Mouse (Mus musculus) left cerebral cortex, adult 9 months (tissue): ENCODE measurements at regions not wholly inside any gene's neighbourhood (a gene's known extent, or its start where the extent isn't known, plus 50 kb on each side); places are given as distances from the start of the nearest gene placed in this dataset.

Source experiments
- DNase-seq, 2 experiments: peaks; one replicate each; pipeline ENCODE4 v3.0.0; 2022; ENCODE audit warnings: low spot score in 2 of 2

GRCm38 (mm10) chr14:72110689-72111088 lies 380.9 kb downstream of the Gm9195 start:
- DNase-seq: no peak

GRCm38 (mm10) chr14:72091579-72091978 lies 400.1 kb downstream of the Gm9195 start:
- peak in 1 of 2 experiments; percentile 2 for DNase-seq

GRCm38 (mm10) chr14:72081473-72081872 lies 410.2 kb downstream of the Gm9195 start:
- DNase-seq: no peak

- DNase-seq: peak; percentile 40 to 55
These were observed 427.4 kb downstream of the Gm9195 start for GRCm38 (mm10) chr14:72064111-72064812.

DNA sequence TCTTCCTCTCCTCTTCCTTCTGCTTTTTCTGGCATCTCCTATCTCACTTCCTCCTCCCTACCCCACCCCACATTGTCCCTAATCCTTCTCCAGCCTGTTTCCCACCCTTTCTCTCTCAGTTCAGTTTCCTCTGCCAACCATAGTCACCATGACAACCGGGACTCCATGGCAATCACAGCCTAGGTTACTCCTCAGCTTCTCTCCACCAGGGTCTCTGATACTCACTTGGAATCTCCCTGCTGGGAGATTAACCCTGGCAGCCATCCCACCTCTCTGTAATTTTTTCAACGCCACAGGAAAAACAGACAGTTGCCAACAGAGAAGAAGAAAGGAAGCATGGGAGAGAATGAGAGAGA lies 448.8 kb downstream of the Gm9195 start:
- DNase-seq: peak in 1 of 2 experiments; percentile 11

- DNase-seq: peak; percentile 25 to 30
These were observed 449.3 kb downstream of the Gm9195 start for GRCm38 (mm10) chr14:72042112-72042880.

DNA sequence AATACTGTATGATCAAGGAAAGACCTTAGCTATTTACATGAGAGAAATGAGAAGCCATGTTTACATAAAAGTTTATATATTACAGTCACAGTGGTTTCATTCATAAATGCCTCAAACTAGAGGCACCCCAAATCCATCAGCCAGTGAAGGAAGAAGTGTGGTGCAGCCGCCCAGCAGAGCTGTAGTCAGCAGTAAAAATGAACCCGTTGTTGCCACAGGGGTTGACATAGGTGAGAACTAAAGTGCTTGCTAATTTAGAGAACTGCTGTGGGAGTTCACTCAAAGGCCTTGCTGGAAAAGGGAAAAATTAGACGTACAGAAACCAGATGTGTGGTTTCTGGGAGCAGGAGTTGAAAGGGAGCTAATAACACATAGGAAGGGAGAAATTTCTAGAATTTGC lies 461.2 kb downstream of the Gm9195 start:
- DNase-seq: no peak

DNA sequence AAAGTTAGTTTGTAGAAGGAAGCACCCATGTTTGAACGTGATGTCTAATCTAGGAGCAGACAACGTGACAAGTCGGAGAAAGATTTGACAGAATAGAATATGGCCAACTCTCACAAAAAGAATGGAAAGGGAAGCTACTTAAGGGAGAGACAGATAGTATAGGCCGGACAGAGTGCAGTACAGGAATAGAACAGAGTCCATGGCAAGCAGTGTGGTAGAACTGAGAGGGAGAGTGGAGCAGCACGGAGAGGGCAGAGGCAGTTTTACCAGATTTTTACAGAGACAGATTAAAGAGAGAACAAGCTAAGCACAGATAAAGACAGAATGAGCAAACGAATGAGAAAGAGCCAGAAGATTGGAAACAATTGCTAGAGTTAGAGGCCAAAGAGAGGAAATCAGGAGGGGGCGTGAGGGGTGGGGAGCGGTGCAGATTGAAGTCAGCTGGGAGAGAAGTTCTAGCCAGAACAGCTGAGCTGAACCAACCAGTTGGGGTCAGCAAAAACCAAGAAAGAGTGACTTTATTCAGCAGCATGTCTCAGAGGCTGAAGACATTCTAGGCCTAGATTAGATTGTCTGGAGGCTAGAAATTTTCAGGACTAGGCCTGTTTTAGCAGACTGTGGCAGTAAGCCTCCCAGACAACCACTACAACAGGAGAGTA lies 464.1 kb downstream of the Gm9195 start:
- no peak for DNase-seq

GRCm38 (mm10) chr14:72004371-72004770 lies 487.3 kb downstream of the Gm9195 start:
- DNase-seq: no peak

DNA sequence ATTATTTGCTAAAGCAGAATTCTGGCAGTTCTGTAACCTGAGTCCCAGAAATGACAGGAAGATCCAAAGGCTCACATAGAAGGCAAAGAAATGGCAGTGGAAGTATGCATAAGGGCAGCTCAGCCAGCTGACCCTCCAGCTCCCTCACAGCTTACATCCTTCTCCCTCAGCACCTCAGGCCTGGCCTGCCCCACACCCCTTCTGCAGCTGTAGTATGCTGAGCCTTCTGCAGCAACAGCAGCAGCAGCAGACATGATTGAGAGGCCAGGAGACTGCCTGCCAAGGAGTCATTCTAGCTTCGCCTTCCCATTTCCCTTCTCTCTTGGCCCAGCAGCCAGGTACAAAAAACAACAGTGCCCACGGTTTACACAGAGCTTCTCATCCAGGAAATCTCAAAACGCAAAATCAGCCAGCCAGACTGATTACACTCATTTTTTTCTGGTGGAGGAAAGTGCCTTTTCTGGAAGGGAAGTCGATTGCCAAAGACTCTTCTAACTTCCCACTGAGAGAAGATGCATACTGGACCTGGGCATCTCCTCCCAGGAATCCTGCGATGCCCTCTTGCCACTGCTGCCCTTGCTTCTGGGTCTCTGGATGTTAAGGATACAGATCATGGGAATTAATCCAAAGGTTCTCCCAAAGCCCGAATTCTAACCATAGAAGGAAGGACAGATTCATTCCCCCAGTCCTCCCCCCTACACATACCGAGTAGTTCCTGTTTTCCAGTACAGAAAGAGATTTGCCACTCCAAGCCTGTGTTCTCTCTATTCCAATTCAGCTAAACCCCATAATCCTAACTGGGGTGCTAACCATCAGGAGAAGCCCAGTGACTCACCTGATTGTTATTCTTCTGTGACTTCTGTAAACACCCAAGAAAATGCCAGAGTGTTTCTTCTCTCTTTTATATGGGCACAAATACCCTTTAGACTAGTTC lies 489.2 kb downstream of the Gm9195 start:
- peak in 1 of 2 experiments; percentile 25 for DNase-seq

DNA sequence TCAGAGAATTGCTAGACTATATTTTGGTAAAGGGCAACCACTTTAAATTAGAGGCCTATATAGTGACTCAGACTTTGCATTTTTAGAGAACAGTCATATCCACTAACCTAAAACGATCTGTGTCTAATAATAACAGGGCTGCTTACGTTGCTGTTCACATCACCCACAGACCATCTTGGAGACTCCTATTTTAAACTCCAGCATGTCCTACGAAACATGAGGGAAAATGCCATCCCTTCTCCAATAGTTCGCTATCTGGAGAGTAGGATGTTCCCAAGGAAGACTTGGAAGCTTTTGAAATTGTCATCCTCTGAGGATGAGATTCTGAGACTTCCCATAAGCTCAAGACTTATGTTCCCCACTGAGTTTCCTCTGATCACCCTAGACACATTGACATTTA lies 518.6 kb downstream of the Gm9195 start:
- peak; percentile 14 to 31 for DNase-seq

DNA sequence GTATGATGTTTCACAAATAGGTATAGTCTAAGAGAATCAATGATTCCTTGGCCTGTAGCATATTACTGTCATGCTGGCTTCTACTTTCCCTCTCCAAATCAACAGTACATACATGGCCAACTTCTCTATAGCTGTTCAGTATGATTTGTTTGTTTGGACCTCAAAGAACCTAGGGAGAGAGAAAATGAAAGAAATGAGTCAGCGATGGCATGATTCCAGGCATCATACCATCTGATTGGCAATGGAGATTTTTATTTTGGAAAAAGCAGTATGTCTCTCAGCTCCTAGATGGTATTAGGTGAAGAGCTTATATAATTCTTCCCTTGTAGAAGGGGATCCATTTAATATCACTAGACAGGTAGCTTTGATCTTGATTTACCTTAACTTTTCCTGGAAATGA lies 519.1 kb downstream of the Gm9195 start:
- peak in 1 of 2 experiments; percentile 11 for DNase-seq

DNA sequence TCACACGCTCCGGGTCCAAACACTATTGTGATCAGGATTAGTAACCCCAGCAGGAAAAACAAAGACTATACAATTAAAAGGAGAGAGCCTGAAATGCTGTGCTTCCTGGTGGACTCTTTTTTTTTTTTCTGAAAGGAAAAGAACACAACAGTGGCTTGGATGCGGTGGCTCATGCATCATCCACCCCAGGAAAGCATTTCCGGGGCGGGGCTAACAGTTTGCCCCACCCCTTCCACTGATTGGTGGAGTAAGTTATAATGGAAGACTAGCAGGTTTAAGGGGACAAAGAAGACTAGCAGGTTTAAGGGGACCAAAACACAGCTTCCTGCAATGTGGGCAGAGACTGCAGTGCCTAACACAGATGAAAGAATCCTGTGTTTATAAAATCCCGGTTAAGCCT lies 524.0 kb downstream of the Gm9195 start:
- no peak for DNase-seq

GRCm38 (mm10) chr14:71963389-71964169 lies 528.1 kb downstream of the Gm9195 start:
- no peak for DNase-seq

- DNase-seq: no peak
These were observed 542.9 kb downstream of the Gm9195 start for GRCm38 (mm10) chr14:71948701-71949100.

- no peak for DNase-seq
These were observed 554.5 kb downstream of the Gm9195 start for GRCm38 (mm10) chr14:71937157-71937485.

- DNase-seq: no peak
These were observed 555.1 kb downstream of the Gm9195 start for GRCm38 (mm10) chr14:71936373-71937156.

DNA sequence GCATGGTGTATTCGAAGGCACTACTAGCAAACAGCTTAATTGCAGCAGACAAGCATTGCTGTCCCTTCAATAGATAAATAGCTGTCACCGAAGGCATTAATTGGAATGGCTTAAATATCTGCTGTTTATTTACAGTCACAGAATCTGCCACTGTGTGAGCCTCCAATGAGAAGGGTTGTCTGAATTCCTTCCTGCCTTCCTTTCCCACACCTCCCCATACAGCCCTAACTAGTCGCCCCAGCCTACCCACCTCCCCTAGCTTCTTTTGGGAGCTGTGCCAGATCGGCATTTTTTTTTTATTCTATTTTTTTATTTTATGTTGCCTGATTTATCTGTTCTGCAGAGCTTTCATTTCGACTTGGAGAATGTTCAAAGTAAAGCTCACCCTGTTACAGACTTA lies 575.7 kb downstream of the Gm9195 start:
- no peak for DNase-seq

DNA sequence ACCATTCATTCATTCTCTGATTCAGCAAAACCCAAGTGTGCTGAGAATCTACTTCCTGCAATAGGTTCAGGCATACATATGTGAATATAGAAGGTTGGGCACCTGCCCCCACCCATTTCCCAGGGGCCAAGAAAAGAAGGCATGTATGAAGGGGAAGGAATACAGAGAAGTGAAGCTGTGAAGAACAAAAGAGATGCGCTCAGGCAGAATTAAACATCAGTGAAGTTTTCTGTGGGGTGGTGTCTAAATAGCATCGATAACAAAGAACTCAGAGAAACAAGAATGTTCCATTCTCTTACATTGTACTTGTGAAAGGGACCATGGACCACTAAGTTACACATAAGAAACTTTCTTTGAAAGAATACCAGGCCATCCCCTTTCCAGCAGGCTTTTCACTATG lies 580.7 kb downstream of the Gm9195 start:
- no peak for DNase-seq

DNA sequence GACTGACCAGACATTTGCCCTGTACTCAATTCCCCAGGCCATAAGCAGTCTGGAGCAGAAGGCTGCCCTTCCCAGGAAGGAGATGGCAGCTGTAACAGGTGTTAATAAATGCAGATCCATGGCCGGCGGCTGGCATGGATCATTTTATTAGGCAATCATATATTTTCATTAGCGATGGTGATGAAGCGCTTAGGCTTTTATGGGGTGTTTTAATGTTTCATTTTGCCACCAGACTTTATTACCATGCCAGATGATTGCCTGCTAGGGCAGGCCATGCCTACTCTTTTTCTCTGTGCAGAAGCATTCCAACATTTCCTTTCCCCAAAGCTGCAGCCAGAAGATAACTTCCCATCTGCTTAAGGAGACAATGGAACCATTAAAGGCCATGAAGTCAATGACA lies 596.2 kb downstream of the Gm9195 start:
- no peak for DNase-seq
